Mouse (Mus musculus) kidney, adult 2 months (tissue): ENCODE measurements around the gene Cog5.

Experiments used
- CTCF ChIP-seq: fragments of 200-500 bp; conservative IDR thresholded peaks from 2 replicates; pipeline ENCODE4 v1.5.1; 2011; ENCODE audit warnings: low read depth, mild to moderate bottlenecking, control low read depth, low read length, moderate library complexity, mixed read lengths; ENCODE audit not compliant: insufficient read depth, insufficient read length
- POLR2A ChIP-seq: fragments of 200-500 bp; IDR thresholded peaks from one replicate; pipeline ENCODE4 v1.6.1; 2011; ENCODE audit warnings: low read depth, low read length, control low read depth

DNA sequence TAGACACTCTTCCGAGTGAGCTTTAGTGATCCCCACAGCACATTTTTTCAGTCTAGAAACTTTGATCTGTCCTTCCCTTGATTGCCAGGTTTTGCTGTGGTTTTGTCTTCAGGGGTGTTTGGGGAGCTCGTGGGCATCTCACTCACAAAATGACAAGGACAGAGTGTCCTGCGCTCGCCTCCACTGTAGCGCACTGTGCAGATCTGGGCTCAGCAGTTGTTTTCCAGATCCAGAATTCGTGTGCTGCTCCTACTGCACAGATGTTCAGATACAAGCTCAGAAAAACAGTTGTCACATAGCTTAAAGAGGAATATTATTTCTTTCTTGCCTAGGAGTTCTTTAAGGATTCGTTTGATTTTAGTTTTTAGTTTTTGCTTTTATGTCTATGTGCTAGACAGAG lies 203.1 kb downstream of the Cog5 start:
- TF ChIP-seq POLR2A = no peak
- TF ChIP-seq CTCF = no peak
